Mouse (Mus musculus) C2C12 (cell line): ENCODE measurements at regions not wholly inside any gene's neighbourhood (a gene's known extent, or its start where the extent isn't known, plus 50 kb on each side); places are given as distances from the start of the nearest gene placed in this dataset.

Experiments used
- H3K27me3 ChIP-seq: one replicate; pipeline ENCODE4 v1.6.1; 2011; ENCODE audit not compliant: control insufficient read depth, insufficient read depth, insufficient read length
- H3K36me3 ChIP-seq: one replicate; pipeline ENCODE4 v1.6.1; 2011; ENCODE audit not compliant: control insufficient read depth, insufficient read depth
- H3K4me3 ChIP-seq: one replicate; pipeline ENCODE4 v1.5.1; 2011; ENCODE audit warnings: mild to moderate bottlenecking, control low read depth; ENCODE audit not compliant: poor library complexity, insufficient read depth, severe bottlenecking
- H3K79me2 ChIP-seq: one replicate; pipeline ENCODE4 v1.6.1; 2011; ENCODE audit not compliant: control insufficient read depth, insufficient read depth
- H3K79me3 ChIP-seq: one replicate; pipeline ENCODE4 v1.6.1; 2011; ENCODE audit warnings: low read depth, control low read depth
- H3ac ChIP-seq: one replicate; pipeline ENCODE3; 2011; ENCODE audit warnings: low read depth; ENCODE audit not compliant: control insufficient read depth, insufficient read length
- CEBPB ChIP-seq: IDR thresholded peaks from one replicate; pipeline ENCODE4 v1.6.1; 2011; ENCODE audit warnings: low read depth, mild to moderate bottlenecking, control low read depth, moderate library complexity
- CTCF ChIP-seq: IDR thresholded peaks from one replicate; pipeline ENCODE4 v1.5.1; 2011; ENCODE audit not compliant: control insufficient read depth, insufficient read depth, insufficient read length
- FOSL1 ChIP-seq: IDR thresholded peaks from one replicate; pipeline ENCODE4 v1.8.0; 2011; ENCODE audit warnings: mild to moderate bottlenecking, low read length; ENCODE audit not compliant: poor library complexity, insufficient read depth, severe bottlenecking
- MAX ChIP-seq: IDR thresholded peaks from one replicate; pipeline ENCODE4 v1.6.1; 2011; ENCODE audit warnings: mild to moderate bottlenecking, control low read depth
- MYOD1 ChIP-seq: IDR thresholded peaks from one replicate; pipeline ENCODE4 v1.6.1; 2011; ENCODE audit warnings: low read depth; ENCODE audit not compliant: control insufficient read depth, insufficient read length
- MYOG ChIP-seq: IDR thresholded peaks from one replicate; pipeline ENCODE4 v1.6.1; 2011; ENCODE audit not compliant: control insufficient read depth, insufficient read length; ENCODE audit errors: extremely low read depth
- USF1 ChIP-seq: IDR thresholded peaks from one replicate; pipeline ENCODE4 v1.6.1; 2011; ENCODE audit warnings: low read depth, mild to moderate bottlenecking, control low read depth, moderate library complexity

- Histone ChIP-seq H3K79me2 (no peaks in the 10 kb centered on the region), H3ac (no peak overlapping the region), H3K27me3 (peaks cover 39% of the 10 kb centered on the region), H3K4me3 (no peak overlapping the region), H3K79me3 (no peaks in the 10 kb centered on the region), H3K36me3 (no peaks in the 10 kb centered on the region)
- TF ChIP-seq CEBPB = no peak
- TF ChIP-seq FOSL1 = no peak
- no peak for TF ChIP-seq MYOG
- TF ChIP-seq CTCF = no peak
- no peak for TF ChIP-seq MAX
- TF ChIP-seq MYOD1 = no peak
- TF ChIP-seq USF1 = no peak
These were observed 109.2 kb upstream of the Csf3r start for GRCm38 (mm10) chr4:125915166-125915565.

- no peak overlapping the region for H3ac ChIP-seq
- H3K27me3 ChIP-seq = peaks cover 33% of the 10 kb centered on the region
- H3K79me3 ChIP-seq = no peaks in the 10 kb centered on the region
- H3K79me2 ChIP-seq = no peaks in the 10 kb centered on the region
- TF ChIP-seq MAX (no peak), CTCF (no peak), MYOD1 (no peak), MYOG (no peak), USF1 (no peak), FOSL1 (no peak), CEBPB (no peak)
- H3K36me3 ChIP-seq = no peaks in the 10 kb centered on the region
- no peak overlapping the region for H3K4me3 ChIP-seq
These were observed 107.1 kb upstream of the Csf3r start for GRCm38 (mm10) chr4:125917210-125917609.

- Histone ChIP-seq H3K79me3 (no peaks in the 10 kb centered on the region), H3K4me3 (no peak overlapping the region), H3K36me3 (no peaks in the 10 kb centered on the region), H3ac (no peak overlapping the region), H3K27me3 (peaks cover 45% of the 10 kb centered on the region), H3K79me2 (no peaks in the 10 kb centered on the region)
- no peak for TF ChIP-seq FOSL1
- TF ChIP-seq CTCF = no peak
- TF ChIP-seq MYOD1 = no peak
- no peak for TF ChIP-seq MYOG
These were observed 102.6 kb upstream of the Csf3r start for GRCm38 (mm10) chr4:125921550-125922316.

GRCm38 (mm10) chr4:125922317-125922878 lies 102.0 kb upstream of the Csf3r start:
- H3K36me3 ChIP-seq = no peaks in the 10 kb centered on the region
- peaks cover 41% of the 10 kb centered on the region for H3K27me3 ChIP-seq
- H3K79me3 ChIP-seq = no peaks in the 10 kb centered on the region
- H3ac ChIP-seq = no peak overlapping the region
- TF ChIP-seq FOSL1 (no peak), MYOG (no peak), MAX (no peak), CEBPB (no peak), CTCF (no peak), USF1 (no peak), MYOD1 (no peak)
- no peaks in the 10 kb centered on the region for H3K79me2 ChIP-seq
- H3K4me3 ChIP-seq = no peak overlapping the region

GRCm38 (mm10) chr4:125923225-125923624 lies 101.1 kb upstream of the Csf3r start:
- H3K4me3 ChIP-seq = no peak overlapping the region
- H3K79me2 ChIP-seq = no peaks in the 10 kb centered on the region
- no peaks in the 10 kb centered on the region for H3K79me3 ChIP-seq
- H3K27me3 ChIP-seq = peaks cover 45% of the 10 kb centered on the region
- TF ChIP-seq MAX (no peak), CTCF (no peak)
- no peak overlapping the region for H3ac ChIP-seq
- no peaks in the 10 kb centered on the region for H3K36me3 ChIP-seq

- no peaks in the 10 kb centered on the region for H3K79me2 ChIP-seq
- TF ChIP-seq FOSL1 (no peak), MYOG (no peak), USF1 (no peak), CEBPB (no peak), MAX (no peak), CTCF (no peak), MYOD1 (no peak)
- no peak overlapping the region for H3ac ChIP-seq
- no peaks in the 10 kb centered on the region for H3K36me3 ChIP-seq
- H3K4me3 ChIP-seq = no peak overlapping the region
- no peaks in the 10 kb centered on the region for H3K79me3 ChIP-seq
- H3K27me3 ChIP-seq = peaks cover 63% of the 10 kb centered on the region
These were observed 96.2 kb upstream of the Csf3r start for GRCm38 (mm10) chr4:125928196-125928595.
